Mouse (Mus musculus) heart, adult 2 months (tissue): ENCODE data around the gene Kctd19. TPM values are rescaled to one million over a fixed set of nuclear protein-coding genes. Genes with fewer than 3 reads are reported as not detected.
A peak's percentile ranks its signal among the peaks of the same experiment; 100 is the strongest.

Source experiments
- DNase-seq, 2 experiments: peaks; one replicate each; pipeline ENCODE4 v3.0.0; 2021
- H3K27ac ChIP-seq: fragments of 200-600 bp; 2 replicates; pipeline ENCODE4 v1.8.1; 2022
- H3K27me3 ChIP-seq: fragments of 200-500 bp; 2 replicates; pipeline ENCODE4 v1.6.1; 2012; ENCODE audit warnings: mild to moderate bottlenecking, low read length, inconsistent platforms, mixed read lengths; ENCODE audit not compliant: control insufficient read depth, insufficient read depth
- H3K36me3 ChIP-seq: fragments of 200-500 bp; 2 replicates; pipeline ENCODE4 v1.6.1; 2012; ENCODE audit warnings: low read length, inconsistent platforms; ENCODE audit not compliant: control insufficient read depth, insufficient read depth
- H3K4me1 ChIP-seq: fragments of 200-500 bp; 2 replicates; pipeline ENCODE4 v1.6.1; 2011; ENCODE audit warnings: low read length; ENCODE audit not compliant: control insufficient read depth, insufficient read depth
- H3K4me3 ChIP-seq: fragments of 200-600 bp; 2 replicates; pipeline ENCODE4 v1.8.1; 2022
- H3K79me2 ChIP-seq: fragments of 200-500 bp; replicated peaks from 2 replicates; pipeline ENCODE4 v1.6.1; 2012; ENCODE audit warnings: mild to moderate bottlenecking, inconsistent platforms, low read length, moderate library complexity, mixed read lengths; ENCODE audit not compliant: control insufficient read depth, insufficient read depth
- H3K9ac ChIP-seq: fragments of 200-500 bp; 2 replicates; pipeline ENCODE4 v1.6.1; 2012; ENCODE audit warnings: low read depth, mild to moderate bottlenecking, control low read depth, inconsistent platforms, low read length, mixed read lengths
- CTCF ChIP-seq: fragments of 200-600 bp; IDR thresholded peaks from 2 replicates; pipeline ENCODE4 v1.8.1; 2022; ENCODE audit warnings: antibody characterized with exemption, mild to moderate bottlenecking, moderate library complexity
- EP300 ChIP-seq: fragments of 200-500 bp; IDR thresholded peaks from 2 replicates; pipeline ENCODE4 v1.6.1; 2011; ENCODE audit warnings: low read depth, low read length, control low read depth; ENCODE audit not compliant: insufficient read depth
- POLR2A ChIP-seq: fragments of 200-500 bp; IDR thresholded peaks from 2 replicates; pipeline ENCODE4 v1.6.1; 2011; ENCODE audit warnings: mild to moderate bottlenecking, low read depth, low read length, control low read depth; ENCODE audit not compliant: insufficient read depth
- WGBS: fragments of 180-500 bp; shearing (Covaris S2); methylation state at CpG from one replicate; pipeline ENCODE4 v1.1.7; 2018; 5-methylcytosine and 5-hydroxymethylcytosine counted together
- intact Hi-C: fragments of 180-260 bp; cut with DNase I; formaldehyde crosslinking; loops from one replicate; pipeline ENCODE4 v1.15.1; 2025
- polyA plus RNA-seq: library from polyadenylated mRNA; depleted of rRNA; stranded (reverse); fragments of >200 nt; gene quantifications from 2 replicates; pipeline ENCODE4 v1.2.3, GENCODE M21; 2012
- total RNA-seq, 2 experiments: library from RNA; stranded (reverse); gene quantifications; 2 replicates each; pipeline ENCODE4 v1.2.3; 2021

The Kctd19 gene
- total and polyA plus RNA-seq, 3 experiments = 0.08 to 0.25 (median 0.13) TPM

DNA sequence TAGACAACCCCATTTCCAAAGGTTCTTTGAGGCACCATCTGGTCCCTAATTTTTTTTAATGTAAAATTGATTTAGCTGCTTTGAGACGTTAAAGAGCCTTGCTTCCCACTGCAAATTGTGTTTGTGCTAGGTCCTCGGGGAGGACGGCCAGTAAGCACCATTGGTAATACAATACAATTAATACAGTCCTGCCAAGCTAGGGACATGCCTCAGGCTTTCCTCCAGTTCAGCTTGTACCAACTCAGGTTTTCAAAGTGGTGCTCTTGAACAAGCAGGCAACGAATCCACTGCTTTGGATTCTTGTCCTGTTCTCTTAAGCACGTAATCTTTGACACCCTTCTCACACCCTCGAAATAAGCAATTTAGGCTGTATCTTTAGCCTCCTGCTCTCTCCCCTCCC is 19.7 kb upstream of the Kctd19 start:
- Histone ChIP-seq H3K4me3 (no peak overlapping the region), H3K36me3 (peaks cover 15% of the 10 kb centered on the region; the same call in 1 of the 2 replicates), H3K27ac (peak overlapping the region; percentile 82), H3K27me3 (no peaks in the 10 kb centered on the region), H3K4me1 (peaks cover 11% of the 10 kb centered on the region), H3K9ac (no peak overlapping the region), H3K79me2 (no peaks in the 10 kb centered on the region)
- peak in 1 of 2 experiments; percentile 17 for DNase-seq
- WGBS = 22% methylated on average over 6 of the region's 6 CpGs
- intact Hi-C loops = no loop called here
- TF ChIP-seq POLR2A = no peak
- no peak for TF ChIP-seq EP300
- no peak for TF ChIP-seq CTCF

DNA sequence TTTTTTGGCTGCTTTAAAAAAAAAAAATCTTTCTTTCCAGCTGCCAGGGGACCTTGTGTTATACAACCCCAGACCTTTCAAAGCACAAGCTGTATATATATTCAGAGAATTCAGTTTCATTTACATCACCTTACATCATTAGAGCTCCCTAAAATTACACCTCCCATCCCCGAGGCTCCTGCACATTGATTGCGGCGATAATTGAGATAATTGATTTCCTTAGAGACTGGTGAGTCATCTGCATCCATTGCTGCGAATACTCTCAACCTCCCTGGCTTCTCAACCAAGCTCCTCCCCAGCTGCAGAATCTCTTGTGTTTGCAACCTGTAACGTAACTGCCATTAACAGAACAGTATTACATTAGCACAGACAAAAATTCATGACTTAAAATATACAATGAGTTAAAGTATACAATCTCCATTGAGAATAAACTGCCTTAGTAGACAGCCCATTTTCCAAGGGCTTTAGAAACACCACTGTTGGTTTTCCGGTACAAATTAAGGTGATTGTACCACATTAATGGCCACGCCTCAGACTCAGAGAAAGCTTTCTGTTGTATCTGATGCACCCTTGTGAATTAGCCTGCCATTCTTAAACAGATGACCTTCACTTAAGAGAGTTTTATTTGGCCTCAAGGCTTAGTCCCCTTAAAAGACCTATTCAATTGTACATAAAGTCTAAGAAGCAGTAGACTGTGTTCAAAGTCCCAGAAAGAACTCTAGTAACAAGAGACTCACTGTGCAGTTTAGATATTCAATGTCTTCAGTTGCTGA is 18.6 kb upstream of the Kctd19 start:
- TF ChIP-seq CTCF (no peak), POLR2A (no peak), EP300 (no peak)
- 61% methylated on average over 7 of the region's 7 CpGs for WGBS
- Histone ChIP-seq H3K4me1 (peaks cover 7% of the 10 kb centered on the region), H3K27ac (peak overlapping the region; percentile 20; the same call in 1 of the 2 replicates), H3K9ac (no peak overlapping the region), H3K79me2 (no peaks in the 10 kb centered on the region), H3K4me3 (no peak overlapping the region), H3K27me3 (no peaks in the 10 kb centered on the region), H3K36me3 (peaks cover 15% of the 10 kb centered on the region; the same call in 1 of the 2 replicates)
- intact Hi-C loops = no loop called here
- no peak for DNase-seq

DNA sequence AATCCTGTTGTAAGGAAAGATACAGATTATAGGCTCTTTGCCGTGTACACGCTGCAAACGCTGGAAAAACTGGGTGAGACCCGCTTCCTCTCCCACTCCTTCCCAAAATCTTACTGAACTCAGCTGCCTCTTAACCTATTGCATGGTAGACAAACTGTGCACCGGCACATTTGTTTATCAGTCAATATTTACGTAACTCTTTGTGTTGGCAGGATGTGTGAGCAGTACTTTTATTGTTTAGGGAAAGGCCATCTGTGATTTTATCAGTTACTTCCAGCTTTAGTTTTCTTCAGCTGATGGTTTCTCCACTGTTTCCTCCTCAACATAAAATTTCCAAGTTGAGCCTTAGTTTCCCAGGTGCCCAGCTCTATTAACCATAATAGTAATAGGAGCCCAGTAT is 13.6 kb upstream of the Kctd19 start:
- no peak for DNase-seq
- Histone ChIP-seq H3K79me2 (no peaks in the 10 kb centered on the region), H3K27me3 (no peaks in the 10 kb centered on the region), H3K36me3 (no peaks in the 10 kb centered on the region), H3K4me1 (peaks cover 3% of the 10 kb centered on the region), H3K9ac (no peak overlapping the region), H3K27ac (peak overlapping the region; percentile 84), H3K4me3 (no peak overlapping the region)
- intact Hi-C loops = no loop called here
- WGBS = 40% methylated on average over 6 of the region's 6 CpGs
- TF ChIP-seq POLR2A (peak; percentile 36; the same call in 1 of the 2 replicates), CTCF (no peak), EP300 (0 out of 2 replicates have a peak, but pooled peaks have one; percentile 34)

DNA sequence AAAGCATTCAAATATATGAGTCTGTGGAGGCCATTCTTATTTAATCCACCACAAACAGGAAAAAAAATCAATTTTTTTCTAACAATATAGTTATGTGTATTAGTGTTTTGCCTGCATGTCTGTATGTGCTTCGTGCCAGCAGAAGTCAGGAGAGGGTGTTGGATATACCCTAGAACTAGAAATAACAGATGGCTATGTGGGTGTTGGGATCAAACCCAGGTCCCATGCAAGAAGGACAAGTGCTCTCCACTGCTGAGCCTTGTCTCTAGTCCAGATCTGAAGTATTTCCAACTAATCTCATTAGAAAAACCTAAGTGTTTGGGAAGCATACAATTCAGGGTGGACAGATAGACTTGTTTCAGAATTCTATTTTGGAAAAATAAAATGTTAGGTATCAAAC is 8.7 kb upstream of the Kctd19 start:
- no peak overlapping the region for H3K27ac ChIP-seq
- WGBS = 75% methylated on average over 1 of the region's 1 CpGs
- TF ChIP-seq CTCF = no peak
- TF ChIP-seq POLR2A = no peak
- TF ChIP-seq EP300 = no peak
- no peak overlapping the region for H3K9ac ChIP-seq
- intact Hi-C loops = no loop called here
- H3K4me1 ChIP-seq = peaks cover 3% of the 10 kb centered on the region
- H3K36me3 ChIP-seq = no peaks in the 10 kb centered on the region
- H3K27me3 ChIP-seq = no peaks in the 10 kb centered on the region
- H3K79me2 ChIP-seq = no peaks in the 10 kb centered on the region
- no peak for DNase-seq
- no peak overlapping the region for H3K4me3 ChIP-seq

DNA sequence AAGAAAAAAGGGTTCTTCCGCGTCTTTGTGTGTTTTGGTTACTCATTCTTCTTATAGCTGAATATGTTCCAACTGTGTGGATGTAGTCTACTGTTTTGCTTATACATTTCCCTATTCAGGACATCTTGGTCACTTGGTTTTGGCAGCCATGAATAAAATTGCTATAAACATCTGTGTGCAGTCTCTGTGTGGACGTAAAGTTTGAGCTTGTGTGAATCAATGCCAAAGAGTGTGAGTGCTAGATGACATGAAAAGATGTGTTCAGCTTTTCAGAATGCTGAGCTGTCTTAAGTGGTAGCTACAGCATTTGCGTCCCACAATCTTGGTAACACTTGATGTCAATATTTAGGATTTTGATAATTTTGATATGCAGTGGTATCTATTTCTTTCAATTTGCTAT is 6.5 kb upstream of the Kctd19 start:
- Histone ChIP-seq H3K4me1 (no peaks in the 10 kb centered on the region), H3K27ac (no peak overlapping the region), H3K79me2 (no peaks in the 10 kb centered on the region), H3K4me3 (no peak overlapping the region), H3K9ac (no peak overlapping the region), H3K27me3 (no peaks in the 10 kb centered on the region), H3K36me3 (no peaks in the 10 kb centered on the region)
- intact Hi-C loops = no loop called here
- 92% methylated on average over 4 of the region's 4 CpGs for WGBS
- DNase-seq = no peak
- TF ChIP-seq EP300 (no peak), CTCF (no peak), POLR2A (no peak)

GRCm38 (mm10) chr8:105418992-105419391 is 5.7 kb upstream of the Kctd19 start:
- no peak overlapping the region for H3K9ac ChIP-seq
- no peak for DNase-seq
- no peaks in the 10 kb centered on the region for H3K36me3 ChIP-seq
- H3K27ac ChIP-seq = no peak overlapping the region
- H3K4me1 ChIP-seq = no peaks in the 10 kb centered on the region
- TF ChIP-seq POLR2A (no peak), EP300 (no peak), CTCF (peak; percentile 48)
- WGBS = 96% methylated on average over 2 of the region's 2 CpGs
- H3K79me2 ChIP-seq = no peaks in the 10 kb centered on the region
- intact Hi-C loops = no loop called here
- H3K4me3 ChIP-seq = no peak overlapping the region
- H3K27me3 ChIP-seq = no peaks in the 10 kb centered on the region
